Mouse (Mus musculus) spleen, postnatal 10 days (tissue): ENCODE results near the gene Ube2t.

Experiments used
- DNase-seq, 2 experiments: peaks; one replicate each; pipeline ENCODE4 v3.0.0; 2021 to 2022; ENCODE audit warnings: low spot score in 2 of 2

Ube2t gene

GRCm38 (mm10) chr1:134962053-134962803 lies at the start of gene Ube2t:
Gene Ube2t, plus strand, starts transcription at chr1:134962565.
- DNase-seq, result peak; percentile 91 to 96

- no peak for DNase-seq
These were observed 48.8 kb upstream of the Ube2t start for GRCm38 (mm10) chr1:134913535-134913934.

GRCm38 (mm10) chr1:134915421-134915820 lies 46.9 kb upstream of the Ube2t start:
- no peak for DNase-seq

DNA sequence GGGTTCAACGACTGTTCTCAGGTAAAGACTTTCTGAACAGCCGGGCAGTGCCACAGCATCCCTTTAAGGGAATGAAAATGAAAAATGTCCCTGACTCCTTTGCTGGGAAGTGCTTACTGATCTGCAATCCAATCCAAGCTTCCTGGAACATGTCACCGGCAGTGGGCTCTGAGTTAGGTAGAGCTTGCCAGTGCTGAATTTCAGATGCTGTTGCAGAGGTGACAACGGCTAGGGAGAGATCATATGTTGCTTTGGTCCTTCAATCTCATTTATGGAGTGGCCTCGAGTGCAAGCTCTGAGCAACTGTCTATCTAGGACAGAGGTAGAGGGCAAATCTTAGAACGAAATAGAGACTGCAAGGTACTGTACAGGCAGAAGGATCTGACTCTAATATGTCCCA lies 43.4 kb upstream of the Ube2t start:
- no peak for DNase-seq

DNA sequence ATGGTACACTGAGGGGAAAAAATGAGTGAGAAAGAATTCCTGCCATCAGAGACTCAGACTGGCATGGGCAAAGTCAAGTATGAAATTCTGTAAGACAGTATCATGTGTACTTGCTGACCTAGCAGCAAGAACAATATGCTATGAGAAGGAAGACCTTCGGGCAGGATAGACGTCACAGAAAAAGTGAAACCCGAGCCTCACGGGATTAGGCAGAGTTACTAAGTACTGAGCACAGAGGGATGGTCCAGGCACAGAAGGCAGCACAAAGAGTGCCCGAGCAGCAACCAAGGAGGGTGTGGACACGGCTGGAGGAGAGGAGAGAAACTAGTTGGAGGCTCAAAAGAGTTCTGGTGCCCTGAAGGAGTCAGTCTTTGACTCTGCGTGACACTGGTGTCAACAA lies 29.9 kb upstream of the Ube2t start:
- DNase-seq, result no peak

GRCm38 (mm10) chr1:134936335-134936734 lies 26.0 kb upstream of the Ube2t start:
- no peak for DNase-seq

- DNase-seq, result no peak
These were observed 24.1 kb upstream of the Ube2t start for GRCm38 (mm10) chr1:134938233-134938632.

DNA sequence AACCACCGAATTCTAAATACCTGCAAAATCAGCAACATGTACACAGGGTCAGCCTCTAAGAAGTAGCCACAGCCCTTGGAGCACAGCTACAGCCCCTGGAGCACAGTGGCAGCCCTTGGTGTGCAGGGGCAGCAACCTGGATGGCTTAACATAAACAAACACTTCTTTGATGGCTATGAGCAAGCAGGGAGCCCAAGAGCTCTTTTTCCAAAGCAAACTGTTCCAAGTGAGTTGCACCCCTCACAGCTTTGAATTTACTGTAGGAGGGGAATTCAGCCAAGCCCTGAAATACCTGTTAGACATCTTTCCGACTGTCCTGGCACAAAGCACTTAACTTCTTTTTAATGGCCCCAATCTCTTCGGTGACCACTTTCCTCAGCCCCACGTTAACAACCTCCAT lies 21.5 kb upstream of the Ube2t start:
- no peak for DNase-seq

DNA sequence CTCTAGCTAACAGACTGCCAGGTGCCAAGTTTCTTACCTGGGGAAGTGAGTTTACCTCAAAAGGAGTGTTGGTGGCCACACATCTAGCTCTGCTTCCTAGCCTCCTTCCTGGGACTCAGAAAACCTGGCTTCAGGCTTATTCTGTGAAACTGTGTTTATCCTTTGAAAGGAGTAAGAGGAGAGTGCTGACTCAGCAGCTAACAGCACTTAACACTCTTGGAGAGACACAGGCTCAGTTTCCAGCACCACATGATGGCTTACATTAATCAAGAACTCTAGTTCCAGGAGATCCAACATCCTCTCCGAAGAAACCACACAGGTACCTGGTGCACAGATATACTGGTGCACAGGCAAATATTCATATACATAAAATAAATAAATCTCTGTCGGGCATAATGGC lies 19.5 kb upstream of the Ube2t start:
- no peak for DNase-seq

- no peak for DNase-seq
These were observed 14.8 kb upstream of the Ube2t start for GRCm38 (mm10) chr1:134947590-134947989.

GRCm38 (mm10) chr1:134949946-134950345 lies 12.4 kb upstream of the Ube2t start:
- no peak for DNase-seq

DNA sequence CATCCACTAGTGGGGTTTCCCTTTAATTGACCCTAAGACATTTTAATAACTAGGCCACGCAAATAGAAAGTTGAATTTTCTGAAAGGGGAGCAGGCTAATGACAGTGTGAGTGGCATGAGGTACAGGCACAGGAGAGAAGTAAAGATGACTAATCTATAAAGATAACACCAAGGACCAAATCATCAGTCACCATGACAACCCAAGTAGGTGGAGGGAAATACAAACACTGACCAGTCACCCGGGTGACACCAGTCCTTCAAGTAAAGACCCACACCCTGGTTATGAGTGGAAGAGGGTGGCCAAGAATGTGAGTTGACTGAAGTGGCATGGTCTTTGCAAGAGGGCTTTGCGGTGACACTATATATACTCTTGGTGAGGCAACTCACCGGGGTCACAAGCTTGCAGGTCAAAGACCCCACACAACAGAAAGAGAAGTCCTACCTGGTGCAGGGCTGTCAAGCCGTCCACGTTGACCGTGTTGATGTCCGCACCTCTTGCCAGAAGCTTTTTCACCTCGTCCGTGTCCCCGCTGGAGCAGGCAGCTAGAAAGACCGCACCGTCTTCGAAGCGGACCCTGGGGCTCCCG lies 7.2 kb upstream of the Ube2t start:
- DNase-seq, result no peak

DNA sequence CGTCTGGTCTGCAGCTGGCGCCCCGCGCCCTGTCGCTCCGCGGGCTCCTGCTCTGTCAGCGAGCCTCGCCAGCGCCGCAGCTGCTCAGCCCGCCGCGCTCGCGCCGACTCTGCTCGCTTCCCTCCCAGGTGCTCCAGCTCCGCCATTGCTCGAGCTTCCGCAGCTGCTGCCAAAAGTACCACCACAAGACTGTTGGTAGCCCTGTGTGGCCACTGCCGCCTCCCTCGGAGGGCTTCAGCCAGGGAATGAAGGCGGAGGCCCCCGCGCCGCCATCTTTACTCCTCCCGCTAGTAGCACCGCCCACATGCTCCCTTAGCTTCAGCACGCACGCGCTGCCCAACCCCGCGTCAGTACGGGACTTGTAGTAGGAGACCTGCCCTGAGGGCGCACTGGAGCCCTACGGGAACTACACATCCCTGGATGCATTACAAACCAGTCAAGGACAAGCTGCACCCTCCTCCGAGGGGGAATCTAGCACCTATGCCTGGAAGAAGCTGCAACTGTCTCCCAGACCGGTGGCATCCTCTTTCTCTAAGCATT lies 6.7 kb upstream of the Ube2t start, which contains the start of gene Ppp1r12b:
Gene Ppp1r12b (minus strand): TSS at position 306 of the 540 bp plus-strand sequence.
- DNase-seq, result peak; percentile 90 to 93

- DNase-seq, result no peak
These were observed 1.7 kb upstream of the Ube2t start for GRCm38 (mm10) chr1:134960634-134961033.

DNA sequence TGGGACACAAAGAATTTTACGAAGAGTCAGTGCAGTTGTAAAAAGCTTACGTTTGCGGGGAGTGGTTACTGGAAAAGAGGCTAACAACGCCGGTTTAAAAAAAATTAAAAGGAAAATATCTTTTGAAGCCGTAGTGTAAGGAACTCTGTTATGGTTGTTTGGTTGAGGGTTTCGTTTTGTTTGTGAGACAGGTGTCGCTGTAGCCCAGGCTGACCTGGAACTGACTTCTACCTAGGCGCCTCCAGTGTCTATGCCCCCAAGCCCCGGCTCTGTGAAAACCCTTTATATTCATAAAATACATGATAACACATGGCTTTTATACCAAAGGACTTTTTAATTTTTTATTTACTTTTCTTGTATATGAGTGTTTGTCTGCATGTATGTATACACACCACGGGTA lies 456 bp downstream of the Ube2t start:
- DNase-seq, result peak; percentile 20 to 55

GRCm38 (mm10) chr1:134965430-134965829 lies 3.1 kb downstream of the Ube2t start:
- DNase-seq, result no peak

- DNase-seq, result no peak
These were observed 10.6 kb downstream of the Ube2t start for GRCm38 (mm10) chr1:134972920-134973319.

- peak in 1 of 2 experiments; percentile 25 for DNase-seq
These were observed 25.0 kb downstream of the Ube2t start for GRCm38 (mm10) chr1:134987173-134987961.

- no peak for DNase-seq
These were observed 25.6 kb downstream of the Ube2t start for GRCm38 (mm10) chr1:134987962-134988341.

DNA sequence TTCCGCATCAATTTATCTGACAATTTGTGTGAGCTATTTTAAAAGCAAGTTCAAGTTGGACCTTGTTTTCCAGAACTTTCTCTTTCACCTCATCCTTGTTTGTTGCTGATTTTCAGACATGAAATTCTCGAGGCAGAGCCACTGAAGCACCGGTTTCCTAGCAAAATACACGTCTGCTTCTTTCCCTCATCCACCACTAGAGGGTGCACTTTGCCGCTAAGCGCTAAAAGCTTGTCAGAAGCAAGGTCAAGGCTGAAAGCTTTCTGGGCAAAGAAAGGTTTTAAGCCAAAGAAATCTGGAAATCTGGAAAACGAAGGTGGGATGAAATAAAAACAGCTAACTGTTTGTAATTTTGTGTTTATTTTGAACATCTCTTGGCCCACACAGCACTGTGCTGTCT lies 27.0 kb downstream of the Ube2t start:
- DNase-seq, result peak; percentile 37 to 79

DNA sequence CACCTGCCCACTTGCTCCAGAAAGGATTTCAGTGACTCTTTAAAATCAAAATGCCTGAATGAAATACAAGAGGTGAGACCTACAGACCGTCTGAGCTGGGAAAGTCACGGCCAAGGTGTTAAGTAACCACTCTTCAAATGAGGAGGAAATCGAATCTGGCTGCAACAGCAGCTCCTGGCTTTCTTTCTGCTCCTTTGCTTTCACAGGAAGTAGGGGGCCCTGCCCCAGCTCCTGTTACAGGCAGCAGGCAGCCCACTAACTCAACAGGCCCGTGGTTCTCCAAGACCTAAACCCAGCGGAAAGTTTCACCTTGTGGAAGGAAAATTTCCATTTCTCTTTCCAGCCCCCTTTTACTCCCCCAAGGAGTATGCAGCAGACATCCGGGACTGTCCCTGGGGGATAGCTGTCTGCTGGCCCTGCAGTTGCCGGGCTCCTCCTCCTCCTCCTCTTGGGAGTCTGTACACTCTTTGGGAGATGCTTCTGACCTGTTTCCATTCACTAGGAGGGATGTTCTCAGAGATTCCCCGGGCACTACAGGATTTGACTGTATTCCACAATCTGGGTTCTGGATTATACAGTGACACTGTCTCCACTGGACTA lies 29.8 kb downstream of the Ube2t start:
- DNase-seq, result no peak

DNA sequence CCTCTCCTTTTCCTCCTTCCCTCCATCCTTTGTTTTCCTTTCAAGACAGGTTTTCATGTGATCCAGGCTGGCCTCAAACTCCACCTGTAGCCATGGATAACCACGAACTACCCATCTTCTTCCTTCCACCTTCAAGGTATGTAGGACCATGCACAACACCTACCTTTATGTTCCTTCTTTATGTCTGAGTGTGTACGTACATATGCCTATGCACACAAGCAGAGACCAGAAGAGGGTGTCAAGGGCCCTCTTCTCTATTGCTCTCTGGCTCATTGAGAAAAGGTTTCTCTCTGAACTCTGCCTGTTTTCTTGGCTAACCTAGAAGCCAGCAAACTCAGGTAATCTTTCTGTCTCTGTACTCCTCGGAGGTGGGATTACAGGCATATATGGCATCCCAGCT lies 32.4 kb downstream of the Ube2t start:
- no peak for DNase-seq
